Mouse (Mus musculus): Measurements from ENCODE around the gene Itgad. TPM values are rescaled to one million over a fixed set of nuclear protein-coding genes. Genes with fewer than 3 reads are reported as not detected.

Gene Itgad
- total RNA-seq, 2 experiments from 2014 or later = not detected

DNA sequence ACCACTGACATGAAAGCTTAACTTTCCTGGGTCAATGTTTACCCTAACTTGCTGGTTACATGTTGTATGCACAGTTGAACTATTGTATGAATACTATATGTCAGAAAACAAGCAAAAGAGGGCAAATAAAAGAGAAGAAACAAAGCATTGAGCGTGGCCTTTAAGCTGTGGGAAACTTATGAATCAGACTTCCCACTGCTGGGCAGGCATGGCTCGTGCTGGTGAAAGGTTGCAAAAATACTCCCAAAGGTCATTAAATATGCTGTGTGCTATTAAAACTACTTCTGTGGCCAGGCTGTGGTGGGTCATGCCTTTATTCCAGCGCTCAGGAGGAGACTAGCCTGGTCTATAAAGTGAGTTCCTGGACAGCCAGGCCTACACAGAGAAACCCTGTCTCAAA, 15.8 kb downstream of the Itgad start:
- intact Hi-C loops (cut with DNase I) = no loop called here
- no peak for DNase-seq

DNA sequence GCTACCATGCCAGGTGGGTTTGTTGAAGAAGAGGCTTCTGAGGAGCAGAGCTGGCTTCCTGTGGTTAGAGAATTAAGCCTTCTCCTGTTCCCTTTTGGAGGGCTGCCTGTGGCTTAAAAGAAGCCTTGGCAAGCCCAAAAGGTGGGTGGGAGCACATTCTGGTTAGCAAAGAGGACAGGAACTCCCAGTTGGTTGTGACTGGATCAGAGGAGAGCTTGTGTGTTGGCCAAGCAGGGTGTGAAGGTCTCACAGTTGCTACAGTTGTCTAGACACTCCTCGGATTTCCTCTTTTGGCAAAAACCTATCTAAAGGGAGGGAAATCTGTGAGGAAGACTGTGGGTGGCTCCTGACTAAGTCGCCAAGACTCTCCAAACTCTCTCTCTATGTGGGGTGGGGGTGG, 24.2 kb downstream of the Itgad start:
- no peak for DNase-seq
- intact Hi-C loops (cut with DNase I) = no loop called here

DNA sequence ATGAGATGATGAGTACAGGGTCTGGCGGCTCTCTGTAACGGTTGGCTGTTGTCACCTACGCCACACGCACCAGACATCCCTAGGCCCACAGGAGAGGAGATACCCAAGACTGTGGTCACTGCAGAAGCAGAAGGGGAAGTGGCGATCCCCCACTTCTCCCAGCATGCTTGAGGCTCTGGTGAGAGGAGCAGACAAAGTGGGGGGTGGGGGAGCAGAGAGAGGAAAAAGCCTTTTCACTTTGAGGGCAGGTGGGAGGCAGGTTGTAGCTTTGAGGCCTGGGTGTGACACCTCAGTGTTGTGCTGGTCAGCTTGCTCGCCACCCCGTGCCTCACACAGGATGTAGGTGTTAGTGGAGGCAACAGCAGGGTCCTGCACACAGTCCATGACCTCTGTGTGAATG, 25.9 kb downstream of the Itgad start:
- DNase-seq = no peak
- intact Hi-C loops (cut with DNase I) = no loop called here

DNA sequence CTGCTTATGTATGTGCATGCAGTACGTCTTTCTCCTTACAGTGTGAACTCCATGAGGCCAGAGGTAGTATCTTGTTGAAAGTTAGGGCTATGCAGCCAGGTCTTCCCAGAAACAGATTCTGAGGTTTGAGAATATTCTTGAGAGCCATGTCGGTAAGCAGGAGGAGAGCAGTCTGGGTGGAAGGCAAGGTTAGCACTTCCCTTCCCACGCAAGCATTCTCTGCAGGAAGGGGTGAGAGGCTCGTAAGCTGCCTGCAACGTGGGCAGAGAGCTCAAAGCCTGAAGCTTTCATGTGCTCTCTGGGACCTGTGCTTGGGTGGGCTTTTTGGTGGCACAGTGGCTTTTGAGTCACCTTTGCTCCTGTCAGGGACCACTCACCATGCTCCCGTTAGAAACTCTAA, 26.4 kb downstream of the Itgad start:
- intact Hi-C loops (cut with DNase I) = no loop called here
- no peak for DNase-seq

DNA sequence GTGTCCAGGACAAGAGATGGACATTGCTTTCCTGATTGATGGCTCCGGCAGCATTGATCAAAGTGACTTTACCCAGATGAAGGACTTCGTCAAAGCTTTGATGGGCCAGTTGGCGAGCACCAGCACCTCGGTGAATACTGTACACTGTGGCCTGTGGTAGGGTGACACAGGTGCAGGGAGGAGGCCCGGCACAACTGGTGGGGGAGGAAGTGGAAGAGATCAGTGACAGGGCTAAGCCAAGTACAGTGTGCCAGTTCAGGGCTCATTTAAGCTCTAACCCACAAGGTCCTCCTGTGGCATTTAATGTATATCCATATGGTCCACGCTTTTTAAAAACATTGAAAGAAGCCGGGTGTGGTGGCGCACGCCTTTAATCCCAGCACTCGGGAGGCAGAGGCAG, 27.5 kb downstream of the Itgad start:
- intact Hi-C loops (cut with DNase I) = no loop called here
- no peak for DNase-seq

DNA sequence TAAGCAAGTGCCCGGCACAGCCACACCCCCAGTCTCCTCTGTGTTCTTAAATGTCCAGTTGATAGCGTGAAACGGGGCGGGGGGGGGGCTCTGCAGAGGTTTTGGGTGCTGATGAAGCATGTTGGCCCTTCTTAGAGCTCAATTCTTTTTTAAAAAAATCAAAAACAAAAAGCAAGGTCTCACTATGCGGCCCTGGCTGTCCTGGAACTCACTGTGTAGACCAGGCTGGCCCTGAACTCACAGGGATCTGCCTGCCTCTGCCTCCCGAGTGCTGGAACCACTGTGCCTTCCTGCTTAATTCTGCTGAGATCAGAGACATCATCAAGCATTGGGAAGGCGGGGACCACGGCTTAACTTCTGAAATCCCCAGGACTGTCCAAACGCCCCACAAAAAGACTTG, 47.4 kb downstream of the Itgad start:
- intact Hi-C loops (cut with DNase I) = no loop called here
- no peak for DNase-seq

DNA sequence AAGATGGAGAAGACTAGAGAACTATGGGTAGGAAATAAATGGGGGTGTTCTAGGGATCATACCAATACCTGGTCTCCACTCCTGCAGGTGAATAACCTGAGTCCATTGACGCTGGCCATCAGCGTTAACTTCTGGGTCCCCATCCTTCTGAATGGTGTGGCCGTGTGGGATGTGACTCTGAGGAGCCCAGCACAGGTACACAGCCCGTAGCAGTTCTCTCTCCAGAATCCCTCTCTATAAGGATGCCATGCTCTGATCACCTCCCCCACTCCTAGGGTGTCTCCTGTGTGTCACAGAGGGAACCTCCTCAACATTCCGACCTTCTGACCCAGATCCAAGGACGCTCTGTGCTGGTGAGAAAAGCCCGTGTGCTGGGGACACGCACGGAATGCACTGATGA, 48.9 kb downstream of the Itgad start:
- intact Hi-C loops (cut with DNase I) = no loop called here
- DNase-seq = peak; percentile 26 to 29

DNA sequence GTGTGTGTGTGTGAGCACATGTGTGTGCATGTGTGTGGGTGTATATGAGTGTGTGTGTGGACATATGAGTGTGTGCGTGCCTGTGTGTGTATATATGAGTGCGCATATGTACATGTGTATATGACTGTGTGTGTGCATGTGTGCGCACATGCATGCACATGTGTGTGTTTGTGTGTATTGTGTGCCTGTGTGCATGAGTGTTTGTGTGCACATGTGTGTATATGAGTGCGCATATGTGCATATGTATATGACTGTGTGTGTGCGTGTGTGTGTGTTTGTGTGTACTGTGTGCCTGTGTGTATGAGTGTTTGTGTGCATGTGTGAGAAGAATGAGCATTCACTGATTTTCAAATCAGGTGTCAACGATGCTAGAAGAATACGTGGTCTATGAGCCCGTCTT, 50.0 kb downstream of the Itgad start:
- intact Hi-C loops (cut with DNase I) = no loop called here

DNA sequence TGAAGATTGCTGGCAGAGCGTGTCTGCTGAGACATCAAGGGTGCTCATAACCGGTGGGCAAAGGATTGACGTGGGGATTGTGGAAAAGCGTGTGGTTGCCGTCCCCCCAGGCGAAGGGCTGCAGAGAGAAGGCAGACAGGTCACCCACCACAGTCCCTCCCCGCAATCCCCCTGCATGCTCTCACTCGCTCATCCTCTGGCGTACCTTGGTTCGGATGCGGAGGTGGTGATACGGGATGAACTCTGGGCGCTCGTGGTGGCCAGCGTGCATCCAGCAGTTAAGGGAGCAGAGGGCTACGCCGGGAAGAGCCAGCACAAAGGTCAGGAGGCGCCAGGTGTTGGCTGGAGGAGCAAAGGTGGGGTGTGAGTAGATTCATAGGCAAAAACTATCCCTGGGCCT, 51.5 kb downstream of the Itgad start:
- intact Hi-C loops (cut with DNase I) = loop anchor here (5.0 kb wide), 2 partner anchors 213 to 403 kb away; partner anchors contain the start of genes Hsd3b7 and Pycard
- peak; percentile 21 to 25 for DNase-seq

More for the DNA sequence above, 50.0 kb downstream of the Itgad start:
- DNase-seq = no peak

DNA sequence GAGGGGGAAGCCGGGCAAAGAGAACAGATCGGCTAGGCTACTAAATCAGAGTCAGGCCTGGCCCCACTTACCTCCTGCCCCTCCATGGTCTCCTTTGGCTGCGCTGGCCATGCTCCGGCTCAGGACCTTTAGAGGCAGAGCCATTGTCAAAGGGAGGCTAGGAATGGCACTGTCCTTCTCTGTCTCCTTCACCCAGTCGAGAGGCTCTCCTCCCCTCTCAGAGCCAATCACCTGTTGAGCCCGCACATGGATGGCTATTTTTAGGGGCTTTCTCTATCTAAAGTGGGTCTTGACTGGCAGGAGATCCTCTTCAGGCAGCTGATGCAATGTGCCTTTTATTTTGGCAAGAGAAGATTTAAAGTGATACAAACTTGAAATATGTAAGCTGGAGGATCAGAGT, 52.0 kb downstream of the Itgad start, which contains the start of gene Cox6a2:
Gene Cox6a2 (minus strand): TSS at position 236 of the 400 bp plus-strand sequence.
- intact Hi-C loops (cut with DNase I) = loop anchor here (5.0 kb wide), 2 partner anchors 214 to 404 kb away; partner anchors contain the start of genes Hsd3b7 and Pycard
- peak; percentile 71 to 80 for DNase-seq

DNA sequence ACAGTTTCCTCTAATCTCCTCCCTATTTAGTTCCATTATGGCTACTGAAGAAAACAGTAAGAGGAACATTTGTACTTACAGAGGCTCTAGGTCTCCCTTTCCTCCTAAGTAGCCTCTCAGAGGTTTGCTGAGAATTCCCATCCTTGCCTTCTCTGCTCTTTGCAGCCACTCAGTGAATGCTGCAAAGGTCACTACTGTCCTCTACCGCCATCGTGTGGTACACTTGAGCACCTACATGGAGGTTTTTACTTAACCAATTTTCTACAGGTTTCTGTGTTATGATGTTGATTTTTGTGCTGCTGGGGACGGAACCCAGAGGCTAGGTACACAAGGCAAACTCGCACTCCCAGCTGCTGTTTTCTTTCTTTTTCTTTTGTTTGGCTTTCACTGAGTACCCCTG, 54.0 kb downstream of the Itgad start:
- peak; percentile 68 to 86 for DNase-seq
- intact Hi-C loops (cut with DNase I) = loop anchor here (2.0 to 5.0 kb wide), 3 partner anchors 103 to 406 kb away; partner anchors contain the start of genes Hsd3b7 and Pycard

DNA sequence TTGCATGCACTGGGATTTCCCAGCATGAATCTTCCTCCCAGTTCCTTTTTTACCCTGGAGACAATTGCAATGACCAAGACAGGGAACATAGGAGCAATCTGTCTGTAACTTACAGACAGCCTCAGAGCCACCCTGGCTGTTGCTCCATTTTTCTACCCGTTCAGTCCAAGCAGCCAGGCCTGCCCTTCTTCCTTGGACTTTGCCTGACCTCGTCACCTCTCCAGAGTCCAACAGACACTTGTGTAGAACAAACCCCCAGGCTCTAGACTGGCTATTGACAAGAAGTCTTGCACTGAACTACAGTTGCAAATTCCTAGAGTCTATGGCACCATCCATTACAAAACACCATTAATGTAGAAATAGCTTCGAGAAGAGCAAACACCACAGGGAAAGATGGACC, 55.6 kb downstream of the Itgad start:
- DNase-seq = no peak
- intact Hi-C loops (cut with DNase I) = loop anchor here (2.0 to 5.0 kb wide), 3 partner anchors 105 to 408 kb away; partner anchors contain the start of genes Hsd3b7 and Pycard

DNA sequence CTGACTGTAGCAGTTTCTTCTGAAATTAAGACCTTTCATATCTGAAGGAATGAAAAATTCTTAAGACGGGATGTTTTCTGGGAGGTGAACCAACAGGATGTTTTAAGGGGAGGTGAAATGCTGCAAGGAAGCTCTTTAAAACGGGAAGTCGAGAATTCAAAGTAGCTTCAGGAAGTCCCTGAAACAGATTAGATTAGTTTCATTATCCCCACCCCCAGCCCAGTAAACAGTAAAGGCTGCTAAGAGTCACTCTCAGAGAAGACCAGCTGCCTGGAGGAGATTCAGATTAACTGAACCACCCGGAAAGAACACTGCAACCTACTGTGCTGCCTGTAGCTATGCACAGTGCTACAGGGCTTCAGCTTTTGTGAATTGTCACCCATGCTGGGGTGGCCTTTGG, 65.8 kb downstream of the Itgad start:
- no peak for DNase-seq
- intact Hi-C loops (cut with DNase I) = no loop called here

DNA sequence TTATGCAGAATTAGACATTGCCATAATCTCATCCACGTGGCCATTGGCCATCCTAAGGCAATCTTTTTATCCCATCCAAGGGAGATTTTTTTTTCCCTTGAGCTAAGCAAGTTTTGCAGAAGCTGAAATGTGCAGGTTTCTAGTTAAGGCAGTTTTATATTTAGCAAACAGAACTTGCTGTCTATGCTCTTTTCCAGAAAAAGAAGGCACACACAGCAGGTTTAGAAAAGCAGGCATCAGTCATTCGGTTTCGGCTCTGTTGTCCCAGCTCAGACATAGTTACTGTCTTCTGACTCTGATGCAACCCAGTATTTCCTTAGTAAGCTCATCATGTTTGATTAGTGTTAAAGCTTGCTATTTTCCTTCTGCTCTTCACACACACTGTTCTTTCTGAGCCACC, 66.8 kb downstream of the Itgad start:
- DNase-seq = no peak
- intact Hi-C loops (cut with DNase I) = no loop called here

DNA sequence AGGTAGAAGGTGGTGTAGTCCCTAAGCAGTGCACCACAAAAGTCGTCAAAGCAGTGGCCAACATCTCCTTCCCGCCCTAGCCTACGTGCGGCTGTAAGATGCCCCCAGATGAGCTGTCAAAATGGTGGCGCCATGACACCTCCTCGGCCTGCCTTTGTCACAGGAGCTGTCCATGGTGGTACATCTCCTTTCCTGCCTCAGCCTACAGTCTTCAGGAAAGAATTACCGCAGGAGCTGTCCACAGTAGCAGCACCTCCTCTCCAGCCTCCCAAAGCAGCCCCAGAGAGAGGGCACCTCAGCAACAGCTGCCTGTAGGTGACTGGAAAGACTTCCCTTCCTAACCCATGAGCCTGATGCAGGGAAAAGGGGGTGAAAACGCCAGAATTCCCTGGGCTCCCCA, 77.6 kb downstream of the Itgad start:
- DNase-seq = no peak
- intact Hi-C loops (cut with DNase I) = no loop called here

DNA sequence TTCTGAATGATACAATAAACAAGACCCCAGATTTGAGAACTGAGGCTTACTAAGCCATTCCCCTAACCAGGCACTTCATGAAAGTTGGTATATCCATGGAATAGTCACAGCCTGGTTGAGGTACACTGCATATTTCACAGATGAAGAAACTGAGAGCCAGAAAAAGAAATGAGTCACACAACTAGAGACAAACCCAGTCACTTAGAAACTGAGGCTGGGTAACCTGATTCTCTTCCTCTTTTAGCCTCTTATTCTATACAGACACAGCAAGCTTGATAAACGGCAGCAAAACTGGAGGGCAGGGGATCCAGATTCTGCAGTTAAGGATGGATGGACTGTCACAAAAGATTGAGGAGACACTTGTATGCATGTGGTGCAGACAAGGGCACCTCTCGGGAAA, 80.6 kb downstream of the Itgad start:
- no peak for DNase-seq
- intact Hi-C loops (cut with DNase I) = loop anchor here (5.0 kb wide), 1 partner anchor 223 kb away; no protein-coding TSS in a partner anchor

DNA sequence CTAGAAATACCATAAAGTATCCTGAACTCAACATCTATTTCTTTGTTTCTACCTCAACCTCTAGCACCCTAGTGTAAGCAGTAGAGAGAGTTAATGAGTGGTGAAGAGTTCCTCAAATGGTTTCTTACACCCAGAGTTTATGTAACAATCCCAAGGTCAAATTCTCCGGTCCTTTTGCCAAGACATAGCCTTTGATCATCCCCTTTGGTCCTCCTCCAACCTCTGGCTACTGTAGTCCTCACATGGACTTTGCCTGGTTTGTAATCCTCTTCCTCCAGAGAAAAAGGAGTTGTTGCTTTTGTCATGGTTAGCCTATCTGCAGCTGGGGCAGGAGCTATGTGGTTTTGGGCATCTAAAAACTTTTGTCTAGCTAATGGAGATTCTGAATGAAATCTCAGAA, 81.3 kb downstream of the Itgad start:
- intact Hi-C loops (cut with DNase I) = loop anchor here (5.0 kb wide), 1 partner anchor 222 kb away; no protein-coding TSS in a partner anchor

DNA sequence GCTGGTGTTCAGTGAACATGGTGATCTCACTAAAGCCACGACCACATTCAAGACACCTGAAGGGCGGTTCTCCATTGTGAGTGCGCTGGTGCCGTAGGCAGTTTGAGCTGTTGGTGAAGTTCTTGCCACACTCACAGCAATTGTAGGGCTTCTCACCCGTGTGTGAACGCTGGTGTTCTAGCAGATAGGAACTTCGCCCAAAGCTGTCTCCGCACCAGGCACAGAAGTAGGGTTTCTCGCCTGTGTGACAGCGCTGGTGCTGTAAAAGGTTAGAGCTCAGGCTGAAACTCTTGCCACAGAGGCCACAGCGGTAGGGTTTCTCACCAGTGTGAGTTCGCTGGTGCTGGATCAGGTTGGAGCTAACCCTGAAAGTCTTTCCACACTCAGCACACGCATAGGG, 82.2 kb downstream of the Itgad start:
- no peak for DNase-seq

More for the DNA sequence above, 81.3 kb downstream of the Itgad start:
- DNase-seq = no peak

DNA sequence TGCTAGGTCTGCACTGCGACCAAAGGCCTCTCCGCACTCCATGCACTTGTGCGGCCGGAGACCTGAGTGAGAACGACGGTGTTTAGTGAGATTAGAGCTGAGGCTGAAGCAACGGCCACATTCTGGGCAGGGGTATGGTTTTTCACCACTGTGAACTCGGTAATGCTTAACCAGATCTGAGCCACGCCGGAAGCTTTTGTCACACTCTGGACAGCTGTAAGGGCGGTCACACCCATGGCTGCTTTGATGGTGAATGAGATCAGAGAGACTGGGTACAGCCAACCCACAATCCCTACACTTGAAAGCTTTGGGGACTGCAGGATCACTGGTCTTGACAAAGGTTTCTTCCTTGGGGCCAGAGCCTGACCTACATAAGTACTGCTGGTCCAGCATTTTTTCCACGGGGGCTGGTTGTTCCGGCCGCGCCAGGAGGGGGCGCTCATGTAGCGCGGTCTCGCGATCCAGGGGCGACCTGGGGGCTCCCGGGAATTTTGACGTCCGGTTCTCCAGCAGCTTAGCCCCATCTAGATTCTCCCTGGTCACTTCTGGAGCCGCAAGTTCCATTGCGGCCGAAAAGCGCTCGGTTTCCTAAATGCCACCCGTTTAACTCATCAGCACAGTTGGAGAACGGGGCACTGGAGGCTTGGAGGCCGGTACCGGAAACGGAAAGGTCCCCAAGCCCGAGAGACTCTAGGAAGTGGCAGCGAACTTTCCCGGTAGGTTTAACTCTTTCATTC, 82.8 kb downstream of the Itgad start, which contains the start of gene Armc5:
Gene Armc5 (plus strand): TSS at position 487 of the 737 bp plus-strand sequence.
- intact Hi-C loops (cut with DNase I) = loop anchor here (1.0 to 5.0 kb wide), 2 partner anchors 108 to 220 kb away; no protein-coding TSS in a partner anchor
- DNase-seq = peak; percentile 91 to 94

More for the DNA sequence above, 82.2 kb downstream of the Itgad start:
- intact Hi-C loops (cut with DNase I) = loop anchor here (5.0 kb wide), 1 partner anchor 221 kb away; no protein-coding TSS in a partner anchor

DNA sequence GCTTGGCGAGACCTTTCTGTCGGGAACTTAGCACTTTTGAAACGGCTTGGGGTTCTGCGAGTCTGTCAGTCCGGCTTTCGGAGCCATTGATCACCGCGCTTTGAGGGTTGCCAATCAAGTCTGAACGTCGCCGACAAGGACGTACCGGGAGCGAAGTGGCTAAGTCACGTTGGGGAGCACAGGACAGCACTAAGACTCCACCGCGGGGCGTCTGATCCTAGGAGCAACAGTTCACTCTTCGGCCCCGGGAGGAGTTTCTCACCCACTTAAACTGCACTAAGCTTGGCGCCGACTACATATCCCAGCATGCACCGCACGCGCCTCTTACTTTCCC, 83.4 kb downstream of the Itgad start:
- no peak for DNase-seq
- intact Hi-C loops (cut with DNase I) = loop anchor here (1.0 to 5.0 kb wide), 2 partner anchors 108 to 220 kb away; no protein-coding TSS in a partner anchor

DNA sequence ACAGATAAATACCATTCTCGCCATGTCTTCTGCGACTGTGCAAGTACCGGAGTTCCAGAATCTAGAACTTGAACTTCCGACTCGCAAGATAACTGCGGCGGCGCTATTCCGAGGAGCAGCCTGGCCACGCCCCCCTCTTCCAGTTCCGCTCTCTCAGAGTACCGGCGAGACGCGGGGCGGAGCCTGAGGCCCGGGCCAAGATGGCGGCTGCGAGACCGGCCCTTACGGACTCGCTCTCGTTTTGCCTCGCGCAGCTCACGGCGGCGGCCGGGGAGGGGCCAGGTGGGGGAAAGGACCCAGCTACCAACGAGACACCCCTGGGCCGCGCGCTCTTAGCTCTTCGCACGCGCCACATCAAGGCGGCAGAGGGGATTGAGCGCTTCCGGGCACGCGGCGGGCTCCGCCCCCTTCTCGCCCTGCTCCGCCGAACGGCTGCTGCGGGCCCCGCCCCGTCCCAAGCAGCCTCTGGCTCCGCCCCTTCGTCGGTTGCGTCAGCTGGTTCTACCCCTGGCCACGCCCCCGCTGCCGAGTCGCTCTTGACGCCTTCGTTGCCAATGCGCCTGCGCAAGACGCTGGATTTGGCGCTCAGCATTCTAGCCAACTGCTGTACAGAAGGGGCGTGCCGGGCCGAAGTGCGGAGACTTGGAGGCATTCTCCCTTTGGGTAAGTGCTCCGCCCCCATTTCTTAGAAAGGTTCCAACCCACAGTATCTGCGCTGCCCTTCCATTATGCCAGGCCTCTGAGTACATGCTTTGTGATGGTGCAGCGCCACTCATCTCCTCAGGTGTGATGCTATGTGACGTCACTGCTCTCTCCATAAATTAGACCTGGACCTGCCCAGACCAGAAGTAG, 84.0 kb downstream of the Itgad start, which contains the start of gene 9130023H24Rik:
Gene 9130023H24Rik (minus strand): TSS at position 105 of the 852 bp plus-strand sequence.
- intact Hi-C loops (cut with DNase I) = loop anchor here (1.0 to 5.0 kb wide), 2 partner anchors 107 to 219 kb away; no protein-coding TSS in a partner anchor
- DNase-seq = peak; percentile 100
